Mouse (Mus musculus): Measurements from ENCODE around the gene Kazn. TPM values are rescaled to one million over a fixed set of nuclear protein-coding genes. Genes with fewer than 3 reads are reported as not detected.
A peak's percentile ranks its signal among the peaks of the same experiment; 100 is the strongest.

The Kazn gene
- total and polyA plus RNA-seq, 3 experiments = 1.3 to 9.7 (median 4.2) TPM

DNA sequence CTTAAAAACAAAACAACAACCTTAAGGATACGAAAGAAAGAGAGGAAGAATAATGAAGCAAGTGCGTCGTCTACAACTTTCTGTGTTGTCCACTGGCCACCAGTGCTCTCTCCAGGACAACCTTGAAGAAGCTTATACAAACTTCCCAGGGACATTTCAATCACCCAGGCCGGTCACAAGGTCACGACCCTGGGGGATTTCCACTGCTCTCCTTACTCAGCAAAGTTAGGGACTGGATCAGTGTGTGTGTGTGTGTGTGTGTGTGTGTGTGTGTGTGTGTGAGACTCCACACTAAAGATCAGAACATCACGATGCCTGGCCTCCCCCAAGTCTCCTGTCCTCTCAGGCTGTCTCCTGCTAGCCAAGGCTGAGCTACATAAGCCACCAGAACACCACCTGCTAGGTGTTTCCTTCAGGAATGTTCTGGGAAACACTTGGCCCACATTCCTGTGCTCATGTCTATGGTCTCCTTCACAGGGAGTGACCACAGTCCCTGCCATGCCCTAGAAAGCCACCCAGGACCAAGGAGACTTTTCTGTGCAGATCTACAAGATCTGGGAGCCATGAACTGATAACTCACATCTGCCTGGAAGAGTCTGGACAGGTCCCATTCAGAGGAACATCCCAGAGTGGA is 3.7 kb upstream of the Kazn start:
- Histone ChIP-seq H3K27ac (ENCODE audit: insufficient read depth, low read depth) (no peak overlapping the region), H3K4me1 (ENCODE audit: control insufficient read depth in 1 of 2, insufficient read depth in 2 of 2) (peaks cover 6 to 20% of the 10 kb centered on the region in 2 experiments), H3K4me2 (ENCODE audit: insufficient read depth, low read depth, poor library complexity, severe bottlenecking) (no peak overlapping the region), H3K27me3 (replicated peaks) (no peaks in the 10 kb centered on the region), H3K9ac (ENCODE audit: insufficient read depth, low read depth) (no peak overlapping the region), H3K9me3 (replicated peaks; ENCODE audit: low read length) (no peaks in the 10 kb centered on the region), H3K4me3 (replicated peaks in 1 of 3; ENCODE audit: low read depth in 2 of 3, low read length in 2 of 3, poor library complexity in 1 of 3) (no peak overlapping the region), H3K36me3 (replicated peaks in 1 of 2; ENCODE audit: control insufficient read depth in 1 of 2, insufficient read depth in 1 of 2, low read length in 1 of 2) (no peaks in the 10 kb centered on the region), H3K79me2 (replicated peaks; ENCODE audit: control insufficient read depth, extremely low read depth, insufficient read depth, poor library complexity, severe bottlenecking) (0 out of 2 replicates have a peak, but pooled peaks cover under 1% of the 10 kb centered on the region)
- dilution Hi-C loops (cut with MboI; ENCODE audit: extremely low pct_ligation_motif_present, extremely low pct_unique_long_range_greater_than_20kb, low sequenced_read_pairs) = no loop called here
- in situ Hi-C loops (cut with MboI; ENCODE audit: low pct_ligation_motif_present, low pct_unique_long_range_greater_than_20kb, low sequenced_read_pairs) = no loop called here
- DNase-seq (ENCODE audit: extremely low read depth) = no peak
- TF ChIP-seq ELF1 (IDR thresholded peaks at IDR 0.05; ENCODE audit: low read depth, low read length) (no peak), CHD2 (IDR thresholded peaks at IDR 0.05; ENCODE audit: low read length) (no peak), TBP (conservative IDR thresholded peaks at IDR 0.05; ENCODE audit: low read depth, low read length) (no peak), SMC3 (IDR thresholded peaks at IDR 0.05; ENCODE audit: low read depth, low read length) (no peak), ZMIZ1 (IDR thresholded peaks at IDR 0.05; ENCODE audit: low read depth, low read length) (no peak), UBTF (IDR thresholded peaks at IDR 0.05; ENCODE audit: low read depth, low read length) (no peak), ETS1 (conservative IDR thresholded peaks at IDR 0.05; ENCODE audit: low read depth, low read length) (no peak), MYC (IDR thresholded peaks at IDR 0.05; ENCODE audit: low read depth, low read length) (no peak), HCFC1 (IDR thresholded peaks at IDR 0.05; ENCODE audit: low read depth, low read length) (no peak), TCF12 (IDR thresholded peaks at IDR 0.05; ENCODE audit: low read depth, low read length) (no peak), KAT2A (IDR thresholded peaks at IDR 0.05; ENCODE audit: insufficient replicate concordance, low read length) (no peak), GABPA (IDR thresholded peaks at IDR 0.05; ENCODE audit: insufficient replicate concordance, low read depth, low read length) (no peak), ZC3H11A (IDR thresholded peaks at IDR 0.05; ENCODE audit: low read depth, low read length) (no peak), MAZ (IDR thresholded peaks at IDR 0.05; ENCODE audit: low read depth, low read length) (no peak), POLR2AphosphoS2 (IDR thresholded peaks at IDR 0.05; ENCODE audit: low read depth, low read length) (no peak), RCOR1 (conservative IDR thresholded peaks at IDR 0.05; ENCODE audit: low read depth, low read length) (no peak), EP300 (IDR thresholded peaks at IDR 0.05; ENCODE audit: low read length) (no peak), MAX (IDR thresholded peaks at IDR 0.05; ENCODE audit: low read length) (no peak)

DNA sequence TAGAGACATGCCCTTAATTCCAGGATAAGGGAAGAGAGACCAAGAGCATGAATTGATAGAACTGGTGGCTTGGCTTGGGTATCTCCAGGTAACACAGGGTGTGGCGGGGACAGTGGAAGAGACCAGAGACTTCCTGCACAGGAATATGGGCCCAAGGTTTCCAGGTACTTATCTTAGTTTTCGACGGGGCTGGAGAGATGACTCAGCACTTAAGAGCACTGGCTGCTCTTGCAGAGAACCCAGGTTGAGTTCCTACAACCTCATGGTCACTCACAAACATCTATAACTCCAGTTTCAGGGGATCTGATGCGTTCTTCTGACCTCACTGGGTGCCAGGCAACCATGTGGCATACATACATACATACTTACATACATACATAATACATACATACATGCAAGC is 3.0 kb upstream of the Kazn start:
- dilution Hi-C loops (cut with MboI; ENCODE audit: extremely low pct_ligation_motif_present, extremely low pct_unique_long_range_greater_than_20kb, low sequenced_read_pairs) (no loop called here), in situ Hi-C loops (cut with MboI; ENCODE audit: low pct_ligation_motif_present, low pct_unique_long_range_greater_than_20kb, low sequenced_read_pairs) (no loop called here)
- no peak overlapping the region for H3K4me2 ChIP-seq (ENCODE audit: insufficient read depth, low read depth, poor library complexity, severe bottlenecking)
- H3K79me2 ChIP-seq (replicated peaks; ENCODE audit: control insufficient read depth, extremely low read depth, insufficient read depth, poor library complexity, severe bottlenecking) = 0 out of 2 replicates have a peak, but pooled peaks cover 4% of the 10 kb centered on the region
- H3K4me1 ChIP-seq (ENCODE audit: control insufficient read depth in 1 of 2, insufficient read depth in 2 of 2) = peaks cover 6 to 24% of the 10 kb centered on the region in 2 experiments
- no peaks in the 10 kb centered on the region for H3K9me3 ChIP-seq (replicated peaks; ENCODE audit: low read length)
- no peak overlapping the region for H3K4me3 ChIP-seq (replicated peaks in 1 of 3; ENCODE audit: low read depth in 2 of 3, low read length in 2 of 3, poor library complexity in 1 of 3)
- TF ChIP-seq ZC3H11A (IDR thresholded peaks at IDR 0.05; ENCODE audit: low read depth, low read length) (no peak), MAFK (IDR thresholded peaks at IDR 0.05; ENCODE audit: insufficient replicate concordance, low read length) (peak; percentile 67; the same call in 1 of the 2 replicates)
- no peak for DNase-seq (ENCODE audit: extremely low read depth)
- no peak overlapping the region for H3K27ac ChIP-seq (ENCODE audit: insufficient read depth, low read depth)
- H3K27me3 ChIP-seq (replicated peaks) = no peaks in the 10 kb centered on the region
- H3K9ac ChIP-seq (ENCODE audit: insufficient read depth, low read depth) = no peak overlapping the region
- peaks cover 0 to 4% of the 10 kb centered on the region in 2 experiments for H3K36me3 ChIP-seq (replicated peaks in 1 of 2; ENCODE audit: control insufficient read depth in 1 of 2, insufficient read depth in 1 of 2, low read length in 1 of 2)

Measured in CH12.LX (cell line).